Mouse (Mus musculus) ES-Bruce4 (cell line): ENCODE results near the gene Fnbp1.

ENCODE experiments used
- CTCF ChIP-seq: IDR thresholded peaks from one replicate; pipeline ENCODE4 v1.8.1; 2011; ENCODE audit warnings: low read depth, low read length
- EP300 ChIP-seq: IDR thresholded peaks from 2 replicates; pipeline ENCODE4 v1.6.1; 2011; ENCODE audit warnings: low read depth, low read length; ENCODE audit not compliant: insufficient read depth
- POLR2A ChIP-seq: IDR thresholded peaks from one replicate; pipeline ENCODE4 v1.8.1; 2011; ENCODE audit warnings: low read length; ENCODE audit not compliant: insufficient read depth

- TF ChIP-seq CTCF (no peak), EP300 (no peak), POLR2A (no peak)
These were observed 3.1 kb upstream of the Fnbp1 start for GRCm38 (mm10) chr2:31144901-31145300.
